Mouse (Mus musculus): ENCODE data around the gene Napa. TPM values are rescaled to one million over a fixed set of nuclear protein-coding genes. Genes with fewer than 3 reads are reported as not detected.

Gene Napa
- 238 and 277 TPM in 2 replicates for polyA plus RNA-seq (2015; fragmentation: Nextera tagmentation; extraction: Ambion mirVana)

DNA sequence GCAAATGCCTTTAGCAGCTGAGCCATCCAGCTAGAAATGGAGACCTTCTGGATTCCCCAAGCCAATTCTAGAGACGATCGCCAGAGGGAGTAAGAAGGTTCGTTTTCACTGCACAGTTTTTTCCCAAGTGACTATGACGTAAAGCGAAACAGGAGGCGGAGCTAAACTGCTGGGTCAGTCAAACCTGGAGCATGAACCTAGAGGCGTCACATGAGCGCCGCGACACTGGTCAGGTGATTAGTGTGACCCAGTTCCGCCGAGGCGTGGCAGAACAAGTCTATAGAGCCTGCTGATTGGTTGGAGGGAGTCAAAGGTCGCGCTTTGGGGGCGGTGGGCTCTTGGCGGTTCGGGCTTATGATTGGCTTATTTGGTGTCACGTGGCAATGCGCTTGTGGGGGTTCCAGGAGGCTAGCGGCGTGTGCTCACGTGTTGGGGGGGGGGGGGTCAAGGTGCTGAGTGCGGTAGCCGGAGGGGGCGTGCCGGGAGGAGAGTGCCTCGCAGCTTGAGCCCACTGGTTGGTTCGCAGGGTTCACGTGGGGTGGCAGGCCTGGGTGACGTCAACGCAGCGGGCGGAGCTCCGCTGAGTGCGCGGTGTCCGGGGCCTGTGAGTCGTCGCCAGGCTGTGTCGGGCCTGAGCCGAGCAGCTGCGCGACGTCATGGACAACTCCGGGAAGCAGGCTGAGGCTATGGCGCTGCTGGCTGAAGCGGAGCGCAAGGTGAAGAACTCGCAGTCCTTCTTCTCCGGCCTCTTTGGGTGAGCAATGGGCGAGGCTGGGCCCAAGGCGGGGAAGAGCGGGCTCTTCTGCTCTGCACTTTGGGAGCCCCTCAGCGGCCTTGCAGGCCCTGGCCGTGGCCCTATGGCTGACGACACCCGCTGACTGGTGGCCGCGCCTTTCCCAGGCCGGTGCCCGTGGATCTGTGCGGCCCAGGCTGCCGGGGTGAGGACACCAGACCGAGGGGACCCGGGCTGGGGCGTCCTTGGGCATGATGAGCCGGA is at the start of gene Napa:
Napa (plus strand) TSS at position 438 of the 997 bp plus-strand sequence.
- H3K4me3 ChIP-seq: peak within 1 kb of the TSS; percentile 100
- WGBS: under 1% methylated on average over 68 of the region's 68 CpGs
- ATAC-seq (ENCODE audit: insufficient number of reproducible peaks, low FRiP score, low TSS enrichment, low read depth): peak; percentile 98
- peaks cover 27% of the 10 kb centered on the region for H3K36me3 ChIP-seq
- H3K27me3 ChIP-seq: peaks cover 4% of the 10 kb centered on the region; the same call in 1 of the 2 replicates
- peaks cover 28% of the 10 kb centered on the region for H3K4me1 ChIP-seq
- H3K4me2 ChIP-seq: peak within 1 kb of the TSS; percentile 74
- H3K9me3 ChIP-seq: no peaks in the 10 kb centered on the region
- H3K9ac ChIP-seq: peak within 1 kb of the TSS; percentile 99
- peak within 1 kb of the TSS; percentile 88 for H3K27ac ChIP-seq

GRCm38 (mm10) chr7:16048675-16049575 is 49.3 kb upstream of the Napa start:
- ATAC-seq (ENCODE audit: insufficient number of reproducible peaks, low FRiP score, low TSS enrichment, low read depth): no peak
- no peaks in the 10 kb centered on the region for H3K36me3 ChIP-seq
- peak overlapping the region; percentile 84 for H3K4me3 ChIP-seq
- H3K27ac ChIP-seq: peak overlapping the region; percentile 90
- peaks cover 56% of the 10 kb centered on the region for H3K4me1 ChIP-seq
- WGBS: 6% methylated on average over 36 of the region's 36 CpGs
- H3K4me2 ChIP-seq: peak overlapping the region; percentile 76
- H3K27me3 ChIP-seq: no peaks in the 10 kb centered on the region
- H3K9me3 ChIP-seq: no peaks in the 10 kb centered on the region
- H3K9ac ChIP-seq: peak overlapping the region; percentile 81

DNA sequence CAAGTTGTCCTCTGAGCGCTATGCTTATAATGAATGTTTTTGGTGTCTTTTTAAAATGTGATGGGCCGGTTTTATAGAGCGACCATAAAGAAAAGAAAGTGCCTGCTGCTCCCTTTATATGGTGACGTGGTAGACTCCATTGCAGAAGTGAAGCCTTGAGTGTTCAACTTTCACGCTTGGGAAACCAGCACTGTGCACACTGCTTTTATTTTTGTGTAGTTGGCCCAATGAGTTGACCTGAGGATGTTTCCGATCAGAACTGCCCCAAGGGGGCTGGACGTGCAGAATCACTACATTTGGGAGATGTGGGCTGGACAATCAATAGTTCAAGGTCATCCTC is 48.7 kb upstream of the Napa start:
- no peak overlapping the region for H3K9ac ChIP-seq
- H3K27ac ChIP-seq: peak overlapping the region; percentile 90; the same call in 1 of the 2 replicates
- peak overlapping the region; percentile 76 for H3K4me2 ChIP-seq
- H3K9me3 ChIP-seq: no peaks in the 10 kb centered on the region
- H3K36me3 ChIP-seq: no peaks in the 10 kb centered on the region
- peaks cover 49% of the 10 kb centered on the region for H3K4me1 ChIP-seq
- WGBS: 76% methylated on average over 7 of the region's 7 CpGs
- no peak for ATAC-seq (ENCODE audit: insufficient number of reproducible peaks, low FRiP score, low TSS enrichment, low read depth)
- H3K27me3 ChIP-seq: no peaks in the 10 kb centered on the region
- H3K4me3 ChIP-seq: peak overlapping the region; percentile 84

GRCm38 (mm10) chr7:16050600-16050999 is 47.7 kb upstream of the Napa start:
- no peak for ATAC-seq (ENCODE audit: insufficient number of reproducible peaks, low FRiP score, low TSS enrichment, low read depth)
- Histone ChIP-seq H3K4me2 (no peak overlapping the region), H3K4me3 (no peak overlapping the region), H3K9ac (no peak overlapping the region), H3K9me3 (no peaks in the 10 kb centered on the region), H3K27me3 (no peaks in the 10 kb centered on the region), H3K4me1 (peaks cover 39% of the 10 kb centered on the region), H3K27ac (no peak overlapping the region), H3K36me3 (no peaks in the 10 kb centered on the region)
- 90% methylated on average over 3 of the region's 3 CpGs for WGBS

GRCm38 (mm10) chr7:16051883-16052595 is 46.2 kb upstream of the Napa start:
- H3K36me3 ChIP-seq: no peaks in the 10 kb centered on the region
- peak overlapping the region; percentile 76 for H3K4me2 ChIP-seq
- no peak for ATAC-seq (ENCODE audit: insufficient number of reproducible peaks, low FRiP score, low TSS enrichment, low read depth)
- no peaks in the 10 kb centered on the region for H3K27me3 ChIP-seq
- peak overlapping the region; percentile 41 for H3K9ac ChIP-seq
- peak overlapping the region; percentile 88 for H3K27ac ChIP-seq
- peak overlapping the region; percentile 52 for H3K4me3 ChIP-seq
- no peaks in the 10 kb centered on the region for H3K9me3 ChIP-seq
- peaks cover 29% of the 10 kb centered on the region for H3K4me1 ChIP-seq
- 5% methylated on average over 19 of the region's 19 CpGs for whole genome bisulfite sequencing

- Histone ChIP-seq H3K4me2 (peak overlapping the region; percentile 76), H3K9me3 (no peaks in the 10 kb centered on the region), H3K27me3 (no peaks in the 10 kb centered on the region), H3K9ac (peak overlapping the region; percentile 41), H3K27ac (peak overlapping the region; percentile 88), H3K36me3 (no peaks in the 10 kb centered on the region), H3K4me3 (peak overlapping the region; percentile 52), H3K4me1 (peaks cover 29% of the 10 kb centered on the region)
- under 1% methylated on average over 24 of the region's 24 CpGs for WGBS
- peak; percentile 87 for ATAC-seq (ENCODE audit: insufficient number of reproducible peaks, low FRiP score, low TSS enrichment, low read depth)
Measured at GRCm38 (mm10) chr7:16052684-16053083, 45.6 kb upstream of the Napa start.

- no peak for ATAC-seq (ENCODE audit: insufficient number of reproducible peaks, low FRiP score, low TSS enrichment, low read depth)
- Histone ChIP-seq H3K27me3 (no peaks in the 10 kb centered on the region), H3K4me2 (peak overlapping the region; percentile 76), H3K9ac (no peak overlapping the region), H3K4me1 (peaks cover 29% of the 10 kb centered on the region), H3K27ac (peak overlapping the region; percentile 12), H3K4me3 (peak overlapping the region; percentile 52), H3K9me3 (no peaks in the 10 kb centered on the region), H3K36me3 (no peaks in the 10 kb centered on the region)
- WGBS: 11% methylated on average over 6 of the region's 6 CpGs
Measured at GRCm38 (mm10) chr7:16053105-16053504, 45.2 kb upstream of the Napa start.

- H3K4me2 ChIP-seq: no peak overlapping the region
- H3K36me3 ChIP-seq: no peaks in the 10 kb centered on the region
- 58% methylated on average over 4 of the region's 4 CpGs for WGBS
- H3K4me3 ChIP-seq: no peak overlapping the region
- peaks cover 16% of the 10 kb centered on the region for H3K4me1 ChIP-seq
- ATAC-seq (ENCODE audit: insufficient number of reproducible peaks, low FRiP score, low TSS enrichment, low read depth): no peak
- no peaks in the 10 kb centered on the region for H3K9me3 ChIP-seq
- no peak overlapping the region for H3K27ac ChIP-seq
- no peak overlapping the region for H3K9ac ChIP-seq
- H3K27me3 ChIP-seq: peaks cover 6% of the 10 kb centered on the region; the same call in 1 of the 2 replicates
Measured at GRCm38 (mm10) chr7:16054966-16055365, 43.3 kb upstream of the Napa start.

DNA sequence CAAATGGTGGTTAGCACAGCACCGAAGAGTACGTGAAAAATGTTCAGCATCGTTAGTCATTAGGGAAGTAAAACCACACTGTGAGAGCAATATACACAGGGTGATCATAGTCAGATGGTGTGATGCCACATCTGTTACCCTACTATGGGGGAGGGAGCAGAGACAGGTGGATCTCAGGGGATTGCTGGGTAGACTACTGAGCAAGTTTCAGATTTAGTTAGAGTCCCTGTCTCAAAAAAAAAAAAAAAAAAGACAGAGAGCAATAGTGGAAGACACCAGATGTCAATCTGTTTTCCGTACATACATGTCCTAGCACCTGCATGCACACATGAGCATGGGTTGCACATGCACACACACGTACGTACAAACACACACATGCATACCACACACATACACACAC is 42.6 kb upstream of the Napa start:
- Histone ChIP-seq H3K4me3 (no peak overlapping the region), H3K9ac (no peak overlapping the region), H3K9me3 (no peaks in the 10 kb centered on the region), H3K36me3 (no peaks in the 10 kb centered on the region), H3K27me3 (peaks cover 12% of the 10 kb centered on the region), H3K4me1 (peaks cover 9% of the 10 kb centered on the region), H3K4me2 (no peak overlapping the region), H3K27ac (no peak overlapping the region)
- no peak for ATAC-seq (ENCODE audit: insufficient number of reproducible peaks, low FRiP score, low TSS enrichment, low read depth)
- 77% methylated on average over 6 of the region's 6 CpGs for WGBS

DNA sequence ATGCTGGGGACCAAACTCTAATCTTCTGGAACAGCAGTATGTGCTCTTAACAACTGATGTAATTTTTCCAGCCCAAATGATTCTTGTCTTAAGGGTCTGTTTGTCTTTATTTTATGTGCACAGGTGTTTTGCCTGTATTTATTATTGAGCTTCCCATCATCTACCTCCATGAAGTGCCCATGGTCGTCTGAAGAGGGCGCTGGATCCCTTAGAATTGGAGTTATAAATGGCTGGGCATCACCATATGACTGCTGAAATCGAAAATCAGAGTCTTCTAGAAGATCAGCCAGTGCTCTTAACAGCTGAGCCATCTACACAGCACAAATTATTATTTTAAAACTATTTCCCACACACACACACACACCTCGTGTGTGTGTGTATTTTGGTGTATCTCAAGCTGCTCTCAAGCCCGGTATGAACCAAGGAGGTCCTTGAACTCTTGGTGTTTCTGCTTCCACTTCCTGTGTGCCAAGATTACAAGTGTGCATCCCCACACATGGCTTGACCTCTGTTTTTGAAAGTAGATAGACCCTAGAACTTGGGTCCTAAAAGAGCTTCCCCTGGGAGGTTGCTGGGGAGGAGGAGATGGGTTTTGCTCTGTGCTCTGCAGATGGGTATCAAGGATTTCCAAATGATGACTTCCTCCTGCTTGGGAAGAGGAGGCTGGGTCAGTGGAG is 41.7 kb upstream of the Napa start:
- Histone ChIP-seq H3K36me3 (no peaks in the 10 kb centered on the region), H3K4me1 (peaks cover 12% of the 10 kb centered on the region), H3K27ac (no peak overlapping the region), H3K9ac (no peak overlapping the region), H3K27me3 (peaks cover 21% of the 10 kb centered on the region), H3K9me3 (0 out of 2 replicates have a peak, but pooled peaks cover 6% of the 10 kb centered on the region), H3K4me2 (no peak overlapping the region), H3K4me3 (no peak overlapping the region)
- no peak for ATAC-seq (ENCODE audit: insufficient number of reproducible peaks, low FRiP score, low TSS enrichment, low read depth)
- WGBS: 30% methylated on average over 5 of the region's 5 CpGs

GRCm38 (mm10) chr7:16057136-16057534 is 41.1 kb upstream of the Napa start:
- 50% methylated on average over 2 of the region's 2 CpGs for WGBS
- no peak overlapping the region for H3K27ac ChIP-seq
- H3K4me2 ChIP-seq: no peak overlapping the region
- no peaks in the 10 kb centered on the region for H3K36me3 ChIP-seq
- H3K4me3 ChIP-seq: no peak overlapping the region
- peaks cover 27% of the 10 kb centered on the region for H3K27me3 ChIP-seq
- no peak for ATAC-seq (ENCODE audit: insufficient number of reproducible peaks, low FRiP score, low TSS enrichment, low read depth)
- H3K4me1 ChIP-seq: peaks cover 8% of the 10 kb centered on the region; the same call in 1 of the 2 replicates
- no peak overlapping the region for H3K9ac ChIP-seq
- 0 out of 2 replicates have a peak, but pooled peaks cover 6% of the 10 kb centered on the region for H3K9me3 ChIP-seq
